Mouse (Mus musculus) brain, embryonic 14.5 days (tissue): ENCODE data around the gene Mvb12a.

Experiments used
- CTCF ChIP-seq: fragments of 200-500 bp; IDR thresholded peaks from 2 replicates; pipeline ENCODE4 v1.5.1; 2012; ENCODE audit warnings: inconsistent platforms, mild to moderate bottlenecking, moderate library complexity, borderline replicate concordance; ENCODE audit not compliant: insufficient read depth, insufficient read length; ENCODE audit errors: extremely low read depth
- POLR2A ChIP-seq: fragments of 200-500 bp; IDR thresholded peaks from 2 replicates; pipeline ENCODE4 v1.6.1; 2012; ENCODE audit warnings: mild to moderate bottlenecking, inconsistent platforms, borderline replicate concordance; ENCODE audit not compliant: poor library complexity, insufficient read depth, insufficient read length, severe bottlenecking; ENCODE audit errors: extremely low read depth

DNA sequence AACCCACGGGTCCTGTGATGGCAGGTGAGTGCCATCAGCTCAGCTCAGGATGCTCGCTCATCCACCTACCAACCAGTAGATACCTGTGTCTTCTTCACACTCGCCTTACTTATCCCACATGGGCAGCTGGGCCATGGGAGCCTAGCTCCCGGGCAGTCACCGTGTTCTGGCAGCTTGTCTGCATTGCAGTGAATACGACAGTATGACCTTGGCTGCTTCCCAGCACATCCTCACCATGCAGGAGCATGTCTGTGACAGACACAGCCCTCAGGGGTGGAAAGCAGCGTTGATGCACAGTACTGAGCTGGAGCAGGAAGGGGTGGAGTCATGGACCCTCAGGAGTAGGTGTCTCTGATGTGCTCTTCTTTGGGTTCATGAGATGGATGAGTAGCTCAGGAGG lies 31.7 kb downstream of the Mvb12a start:
- TF ChIP-seq CTCF (no peak), POLR2A (no peak)
